Mouse (Mus musculus) adrenal gland, adult (tissue): ENCODE data around the gene Nup153.

Experiments
- DNase-seq, 2 experiments: peaks; one replicate each; pipeline ENCODE4 v3.0.0; 2022 to 2023; ENCODE audit warnings: low spot score in 1 of 2; ENCODE audit not compliant: inconsistent age in 2 of 2

Nup153 gene

DNA sequence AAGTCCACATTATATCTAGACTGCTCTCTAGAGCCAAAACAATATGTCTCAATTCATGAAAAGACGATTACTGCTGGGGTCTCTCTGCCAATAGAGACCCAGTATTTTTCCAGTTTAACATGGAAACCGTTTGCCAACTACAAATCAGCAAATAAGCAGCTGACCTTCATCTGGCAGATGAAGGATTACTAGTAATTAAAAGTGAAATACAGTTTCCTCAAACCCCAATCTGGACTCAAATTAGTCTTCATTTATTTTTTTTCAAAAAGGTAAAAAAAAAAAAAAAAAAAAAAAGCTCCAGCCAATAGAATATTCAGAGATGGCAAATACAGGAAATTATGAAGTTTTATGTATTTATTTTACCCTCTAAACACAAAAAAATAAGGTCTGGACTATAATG, 2.3 kb upstream of the Nup153 start:
- no peak for DNase-seq

GRCm38 (mm10) chr13:46728411-46728810, 671 bp upstream of the Nup153 start:
- no peak for DNase-seq

GRCm38 (mm10) chr13:46727038-46727836, 503 bp downstream of the Nup153 start:
- peak; percentile 76 to 91 for DNase-seq

DNA sequence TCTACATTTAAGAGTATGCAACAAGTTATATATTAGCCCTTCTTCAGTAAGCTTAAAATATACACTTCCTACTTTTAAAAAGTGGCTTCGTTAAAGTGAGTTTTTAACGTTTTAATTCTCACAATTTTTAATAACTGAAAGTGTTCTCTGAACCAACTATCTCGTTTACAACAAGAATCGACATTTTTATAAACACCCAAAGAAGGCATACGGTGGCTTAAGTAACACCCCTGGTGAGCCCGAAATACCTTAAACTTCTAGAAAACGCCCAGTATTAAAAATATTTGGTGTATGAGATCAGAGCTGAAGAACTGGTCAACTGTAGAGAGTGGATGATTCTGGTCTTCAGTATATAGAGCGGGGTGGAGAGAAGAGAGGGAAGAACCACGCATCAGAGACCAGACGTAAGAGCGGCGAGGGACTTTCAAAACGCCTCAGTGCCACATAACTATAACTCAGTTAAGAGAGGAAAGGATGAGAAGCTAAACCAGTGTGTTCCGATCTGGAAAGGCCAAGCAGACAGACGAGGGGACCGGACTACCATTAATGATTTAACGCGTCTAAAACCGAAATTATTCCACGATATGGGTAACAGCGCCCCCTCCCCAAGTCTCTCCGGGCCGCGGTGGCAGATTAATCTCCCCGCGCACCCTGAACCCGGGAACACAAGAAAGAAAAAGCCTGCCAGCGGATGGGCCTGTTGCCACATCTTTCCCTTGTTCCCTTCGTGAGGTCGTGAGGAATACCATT, 1.3 kb downstream of the Nup153 start:
- DNase-seq, result peak in 1 of 2 experiments; percentile 74

DNA sequence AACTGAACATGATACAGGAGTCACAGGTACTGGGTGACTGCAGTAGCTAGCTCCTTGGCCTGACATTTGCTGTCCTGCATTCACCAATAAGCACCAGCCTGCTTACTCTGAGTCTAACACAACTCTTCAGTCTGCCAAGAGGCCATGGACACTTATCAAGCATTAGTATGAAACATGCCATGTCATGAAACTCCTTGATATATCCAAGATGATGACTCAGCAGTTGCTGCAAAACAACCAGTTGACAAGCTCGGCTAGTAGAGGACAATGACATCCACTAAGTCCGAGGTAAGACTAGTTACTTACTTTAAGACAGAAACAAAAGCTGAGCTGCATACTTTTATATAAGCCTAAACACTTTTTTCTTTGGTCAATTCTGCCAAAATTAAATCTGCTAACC, 2.5 kb downstream of the Nup153 start:
- peak in 1 of 2 experiments; percentile 62 for DNase-seq

- DNase-seq, result peak in 1 of 2 experiments; percentile 46
Observed at GRCm38 (mm10) chr13:46724371-46724770, 3.4 kb downstream of the Nup153 start.

GRCm38 (mm10) chr13:46721009-46721408, 6.7 kb downstream of the Nup153 start:
- no peak for DNase-seq

DNA sequence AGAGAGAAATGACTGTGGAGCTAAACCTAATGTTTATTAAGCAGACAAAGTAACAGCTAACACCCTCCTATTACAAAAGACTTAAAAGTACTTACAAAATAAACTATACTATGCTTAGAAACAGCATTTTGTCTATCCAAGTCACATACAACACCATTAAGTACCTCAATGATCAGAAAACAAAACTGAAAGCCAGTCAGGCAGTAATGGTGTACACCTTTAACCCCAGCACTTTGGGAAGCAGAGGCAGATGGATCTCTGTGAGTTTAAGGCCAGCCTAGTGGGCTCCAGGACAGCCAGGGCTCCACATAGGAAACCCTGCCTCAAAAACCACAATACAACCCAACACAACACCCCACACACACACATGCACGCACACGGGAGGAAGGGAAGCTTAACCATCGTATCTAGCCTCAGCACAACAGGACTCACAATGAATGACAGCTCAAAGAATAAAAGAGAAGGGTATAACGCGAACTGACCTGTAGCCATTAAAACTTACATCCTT, 8.8 kb downstream of the Nup153 start:
- no peak for DNase-seq

GRCm38 (mm10) chr13:46715976-46716639, 11.6 kb downstream of the Nup153 start:
- no peak for DNase-seq

GRCm38 (mm10) chr13:46713486-46713885, 14.3 kb downstream of the Nup153 start:
- DNase-seq, result no peak

DNA sequence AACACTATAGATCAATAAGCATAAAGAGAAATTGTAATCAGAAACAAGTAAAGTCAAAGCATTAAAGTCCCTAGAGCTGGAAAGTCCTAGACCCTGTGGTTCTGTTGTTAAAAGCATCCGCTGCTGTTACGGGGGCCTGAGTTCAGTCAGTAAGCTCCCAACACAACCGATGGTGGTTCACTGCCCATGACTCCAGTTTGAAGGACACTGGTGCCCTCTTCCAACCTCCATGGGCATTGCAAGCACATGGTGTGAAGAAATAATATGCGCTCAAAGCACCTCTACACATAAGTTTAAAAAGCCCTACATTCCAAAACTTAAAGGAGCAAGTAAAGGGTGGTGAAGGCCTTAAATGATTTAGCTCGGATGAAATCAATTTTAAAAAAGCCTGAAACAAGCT, 24.6 kb downstream of the Nup153 start:
- no peak for DNase-seq

DNA sequence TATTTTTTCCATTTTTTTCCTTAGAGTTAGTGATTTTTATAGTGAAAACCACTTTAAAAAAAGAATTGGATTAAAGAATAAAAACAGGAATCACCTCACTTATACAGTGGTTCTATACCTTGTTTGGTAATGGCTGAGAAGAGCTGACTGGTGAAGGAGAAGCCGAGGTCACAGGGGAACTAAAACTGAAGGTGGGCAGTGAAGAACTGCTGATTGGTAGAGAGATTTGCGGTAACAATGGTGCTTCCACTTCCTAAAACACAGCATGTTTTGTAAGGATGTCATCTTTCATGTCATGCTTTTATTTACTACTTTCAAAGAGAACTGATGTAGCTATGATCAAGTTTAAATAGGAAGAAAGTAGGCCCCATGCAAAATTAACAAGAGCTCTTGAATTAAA, 26.3 kb downstream of the Nup153 start:
- no peak for DNase-seq

GRCm38 (mm10) chr13:46699372-46699771, 28.4 kb downstream of the Nup153 start:
- DNase-seq, result no peak

- DNase-seq, result no peak
Observed at GRCm38 (mm10) chr13:46696788-46697187, 31.0 kb downstream of the Nup153 start.

DNA sequence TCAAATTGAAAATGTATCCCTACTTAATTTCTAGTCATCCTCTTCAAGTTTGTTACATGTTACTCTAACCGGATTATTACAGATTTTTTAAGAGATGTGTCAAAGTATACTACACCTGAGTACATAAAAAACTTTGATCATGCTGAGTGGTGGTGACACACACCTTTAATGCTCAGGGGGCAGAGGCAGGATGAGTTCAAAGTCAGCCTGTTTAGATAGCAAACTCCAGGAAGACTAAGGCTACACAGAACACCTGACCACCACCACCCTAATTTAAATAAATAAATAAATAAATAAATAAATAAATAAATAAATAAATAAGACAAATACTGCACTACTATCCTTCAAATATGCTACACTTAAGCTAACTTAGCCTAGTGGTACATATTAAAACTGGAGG, 31.8 kb downstream of the Nup153 start:
- DNase-seq, result no peak

GRCm38 (mm10) chr13:46695296-46695908, 32.3 kb downstream of the Nup153 start:
- DNase-seq, result no peak

DNA sequence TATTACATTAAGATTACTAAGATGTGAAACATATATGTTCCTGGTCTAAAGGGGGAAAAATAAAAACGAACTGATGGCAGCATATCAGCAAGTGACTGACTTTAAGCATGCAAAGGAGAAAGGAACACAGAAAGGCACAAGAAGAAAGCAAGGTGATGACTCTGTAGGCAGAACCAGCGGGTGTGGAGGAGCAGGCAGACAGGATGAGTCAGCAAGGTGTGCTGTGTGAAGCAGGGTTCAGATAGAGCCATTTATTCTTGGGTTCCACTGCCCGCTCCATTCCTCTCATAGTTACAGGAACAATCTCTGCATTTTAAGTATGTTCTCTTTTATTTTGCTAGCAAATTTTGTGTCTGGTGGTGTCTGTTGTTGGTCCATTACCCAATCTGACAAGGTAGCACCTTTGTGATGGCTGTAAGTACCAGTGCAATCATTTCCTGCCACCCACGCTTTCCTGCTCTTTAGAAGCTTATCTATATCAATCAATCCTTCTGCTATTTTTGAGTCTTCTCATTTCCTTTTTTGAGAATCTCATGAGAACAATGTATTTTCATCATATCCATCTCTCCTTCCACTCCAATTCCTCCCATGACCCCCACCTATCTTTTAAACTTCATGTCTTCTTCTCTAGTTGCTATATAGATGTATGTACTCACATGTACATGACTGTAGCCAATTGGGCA, 37.0 kb downstream of the Nup153 start:
- no peak for DNase-seq

GRCm38 (mm10) chr13:46683370-46683769, 44.4 kb downstream of the Nup153 start:
- no peak for DNase-seq

- no peak for DNase-seq
Observed at GRCm38 (mm10) chr13:46682921-46683320, 44.8 kb downstream of the Nup153 start.

GRCm38 (mm10) chr13:46677721-46678120, 50.0 kb downstream of the Nup153 start:
- no peak for DNase-seq

- DNase-seq, result peak; percentile 61 to 71
Observed at GRCm38 (mm10) chr13:46674601-46675000, 53.1 kb downstream of the Nup153 start.
